Mouse (Mus musculus) right cerebral cortex, postnatal 25 days (tissue): ENCODE measurements around the gene Vmn2r36.
"Not testable (repeated sequence)": the region's sequence is repeated elsewhere in the genome, so short reads cannot be mapped to it uniquely, and the experiment has no call there.

Source experiments
- DNase-seq: peaks from one replicate; pipeline ENCODE4 v3.0.0; 2022

The Vmn2r36 gene

GRCm38 (mm10) chr7:7902395-7902794 is at the start of gene Vmn2r36:
Vmn2r36 (minus strand) TSS chr7:7902495.
- DNase-seq: not testable (repeated sequence)
